Mouse (Mus musculus) small intestine, adult 2 months (tissue): ENCODE measurements around the gene Il16.

Source experiments
- CTCF ChIP-seq: fragments of 200-500 bp; IDR thresholded peaks from 2 replicates; pipeline ENCODE4 v1.5.1; 2012; ENCODE audit warnings: low read depth, mild to moderate bottlenecking, control low read depth, inconsistent platforms, low read length, moderate library complexity, mixed read lengths; ENCODE audit not compliant: insufficient replicate concordance, insufficient read length; ENCODE audit errors: extremely low read depth
- POLR2A ChIP-seq: fragments of 200-500 bp; IDR thresholded peaks from 2 replicates; pipeline ENCODE4 v1.6.1; 2012; ENCODE audit warnings: low read depth, mild to moderate bottlenecking, control low read depth, inconsistent platforms, low read length, moderate library complexity

GRCm38 (mm10) chr7:83652498-83652897 is 93.0 kb downstream of the Il16 start:
- TF ChIP-seq CTCF (no peak), POLR2A (no peak)
